Mouse (Mus musculus): ENCODE measurements around the gene Dusp18.

Gene Dusp18

DNA sequence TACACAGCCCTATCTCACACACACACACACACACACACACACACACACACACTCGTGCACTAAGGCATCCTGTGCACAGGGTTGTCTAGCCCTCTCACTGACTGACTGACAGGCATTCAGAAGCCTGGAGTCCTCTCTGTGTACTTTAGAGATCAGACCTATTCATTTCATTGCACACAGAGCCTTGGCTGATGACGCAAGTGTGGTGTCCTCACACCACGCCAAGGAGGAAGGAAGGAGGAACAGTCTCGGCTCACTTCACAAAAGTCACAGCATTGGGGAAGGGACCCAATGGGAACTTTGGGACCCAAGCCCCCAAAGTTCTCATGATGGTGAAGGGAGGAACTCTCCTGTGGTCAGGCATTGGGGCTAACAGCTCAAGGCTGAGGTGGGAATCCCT is 35.0 kb downstream of the Dusp18 start:
- peak; percentile 28 for DNase-seq (ENCODE audit: low spot score)

- DNase-seq (ENCODE audit: low spot score), result no peak
Observed at GRCm38 (mm10) chr11:3930931-3931330, 35.9 kb downstream of the Dusp18 start.

DNA sequence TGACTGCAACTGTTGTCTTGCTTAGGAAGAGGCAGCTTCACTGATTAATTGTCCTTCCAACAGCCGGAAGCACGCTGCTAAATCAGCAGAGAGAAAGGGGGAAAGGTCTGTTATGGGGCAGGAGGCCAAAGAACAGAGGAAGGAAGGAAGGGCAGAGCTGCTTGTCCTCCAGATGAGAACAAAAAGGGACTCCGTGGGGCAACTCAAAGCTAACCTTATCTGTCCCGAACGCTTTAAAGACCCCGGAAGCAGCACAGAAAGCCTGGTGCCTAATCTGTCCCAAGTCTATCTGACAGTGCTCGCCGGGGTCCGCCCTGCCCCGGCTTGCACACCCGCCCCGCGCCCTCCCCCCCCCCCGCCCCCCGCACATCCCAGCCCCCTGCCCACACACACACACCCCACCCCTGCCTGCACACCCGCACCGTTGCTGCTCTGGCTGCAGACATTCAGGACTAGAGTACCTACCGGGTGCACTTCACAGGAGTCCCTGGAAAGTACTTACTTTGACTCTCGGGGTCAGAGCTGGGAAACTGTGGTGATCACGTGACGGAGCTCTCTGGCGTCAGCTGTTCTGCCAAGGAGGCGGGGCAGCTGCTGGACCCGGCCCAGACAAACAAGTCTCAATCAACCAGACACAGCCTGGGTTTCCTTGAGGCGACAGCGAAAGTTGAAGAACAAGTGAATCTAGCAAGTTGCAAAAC is 36.6 kb downstream of the Dusp18 start, which contains the start of gene Tcn2:
Tcn2 (minus strand) TSS at position 649 of the 701 bp plus-strand sequence.
- peak; percentile 87 for DNase-seq (ENCODE audit: low spot score)

DNA sequence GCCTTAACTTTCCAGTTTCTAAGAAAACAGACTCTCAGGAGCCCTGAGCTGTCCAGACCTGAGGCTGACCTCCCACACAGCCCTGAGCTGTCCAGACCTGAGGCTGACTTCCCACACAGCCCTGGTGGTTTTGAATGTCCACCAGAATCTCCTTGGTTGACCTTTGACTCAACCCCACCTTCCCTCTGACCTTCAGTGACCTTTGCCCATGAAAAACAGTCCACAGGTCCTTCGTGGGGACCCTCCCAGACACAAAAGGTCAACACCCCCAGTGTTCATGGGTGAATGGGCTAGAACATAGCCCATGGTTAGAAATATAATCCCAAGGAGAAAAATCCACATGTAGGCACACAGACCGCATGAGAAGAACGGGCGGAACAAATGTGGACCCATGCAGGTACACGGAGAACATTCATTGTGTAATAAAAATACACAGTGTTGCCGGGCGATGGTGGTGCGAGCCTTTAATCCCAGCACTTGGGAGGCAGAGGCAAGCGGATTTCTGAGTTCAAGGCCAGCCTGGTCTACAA is 38.8 kb downstream of the Dusp18 start:
- peak; percentile 27 for DNase-seq (ENCODE audit: low spot score)

DNA sequence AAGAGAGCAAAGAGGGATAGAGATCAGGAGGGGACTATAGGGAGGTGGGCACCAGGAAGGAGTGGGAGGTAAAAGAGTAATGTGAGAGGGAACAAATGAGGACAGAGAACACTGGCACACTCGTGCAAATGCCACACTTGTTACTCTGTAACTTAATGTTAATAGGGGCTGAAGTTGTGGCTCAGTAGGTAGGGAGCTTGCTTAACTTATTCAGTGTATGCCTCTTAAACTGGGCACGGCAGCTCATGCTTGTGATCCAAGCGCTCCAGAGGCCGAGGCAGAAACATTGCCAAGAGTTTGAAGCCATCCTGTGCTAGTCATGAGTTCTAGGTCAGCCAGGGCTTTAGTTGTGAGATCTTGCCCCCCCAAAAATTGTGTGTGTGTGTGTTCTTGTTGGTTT is 40.1 kb downstream of the Dusp18 start:
- DNase-seq (ENCODE audit: low spot score), result peak; percentile 33

GRCm38 (mm10) chr11:3936318-3936717 is 41.3 kb downstream of the Dusp18 start:
- peak; percentile 21 for DNase-seq (ENCODE audit: low spot score)

GRCm38 (mm10) chr11:3937321-3937874 is 42.4 kb downstream of the Dusp18 start:
- DNase-seq (ENCODE audit: low spot score), result peak; percentile 35

DNA sequence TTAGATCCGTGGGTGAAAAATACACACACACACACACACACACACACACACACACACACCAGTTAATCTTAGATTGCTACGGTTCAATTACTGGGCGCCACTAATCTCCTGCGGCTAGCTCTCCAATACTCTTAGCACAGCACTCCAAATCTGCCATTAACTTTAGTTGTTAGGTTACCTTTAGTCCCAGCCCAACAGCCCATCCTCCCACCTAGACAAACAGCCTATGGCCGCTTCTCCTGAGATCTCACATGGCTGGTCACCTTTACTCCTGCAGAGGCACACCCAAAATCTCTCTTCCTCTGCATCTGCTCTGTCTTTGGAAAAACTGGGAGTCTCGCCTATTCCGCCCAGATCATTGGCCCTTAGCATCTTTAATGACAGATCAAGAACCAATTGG is 46.3 kb downstream of the Dusp18 start:
- DNase-seq (ENCODE audit: low spot score), result peak; percentile 13

GRCm38 (mm10) chr11:3946386-3946785 is 51.3 kb downstream of the Dusp18 start:
- peak; percentile 3 for DNase-seq (ENCODE audit: low spot score)
